Mouse (Mus musculus): Measurements from ENCODE around the gene Tmc8. TPM values are rescaled to one million over a fixed set of nuclear protein-coding genes. Genes with fewer than 3 reads are reported as not detected.

Tmc8 gene
- 104 and 477 TPM in 2 replicates for polyA plus RNA-seq (2012; ENCODE audit: insufficient read depth, low replicate concordance)

GRCm38 (mm10) chr11:117781993-117782704 lies at the start of gene Tmc8, which contains the start of gene Tmc6:
Tmc8 (plus strand) TSS chr11:117782076.
Tmc6 (minus strand) TSS chr11:117782198.
- H3K4me3 ChIP-seq (replicated peaks): peak within 1 kb of the TSS; percentile 97
- H3K27me3 ChIP-seq (replicated peaks): no peaks in the 10 kb centered on the region
- peaks cover 90% of the 10 kb centered on the region for H3K4me1 ChIP-seq
- no peaks in the 10 kb centered on the region for H3K9me3 ChIP-seq
- H3K36me3 ChIP-seq (replicated peaks; ENCODE audit: low read length): peaks cover 57% of the 10 kb centered on the region
- TF ChIP-seq FLI1 (IDR thresholded peaks at IDR 0.05; ENCODE audit: low read length): no peak
- no peak for TF ChIP-seq GATA1 (IDR thresholded peaks at IDR 0.05; ENCODE audit: borderline replicate concordance, low read length)

- H3K4me3 ChIP-seq (replicated peaks): no peak overlapping the region
- no peaks in the 10 kb centered on the region for H3K27me3 ChIP-seq (replicated peaks)
- no peaks in the 10 kb centered on the region for H3K9me3 ChIP-seq
- peaks cover 21% of the 10 kb centered on the region for H3K4me1 ChIP-seq
- no peak for TF ChIP-seq FLI1 (IDR thresholded peaks at IDR 0.05; ENCODE audit: low read length)
- TF ChIP-seq GATA1 (IDR thresholded peaks at IDR 0.05; ENCODE audit: borderline replicate concordance, low read length): no peak
- H3K36me3 ChIP-seq (replicated peaks; ENCODE audit: low read length): peaks cover 86% of the 10 kb centered on the region
These were observed 45.7 kb upstream of the Tmc8 start for GRCm38 (mm10) chr11:117736037-117736689.

- Histone ChIP-seq H3K4me1 (peaks cover 17% of the 10 kb centered on the region), H3K4me3 (replicated peaks) (no peak overlapping the region), H3K9me3 (no peaks in the 10 kb centered on the region), H3K36me3 (replicated peaks; ENCODE audit: low read length) (peaks cover 97% of the 10 kb centered on the region), H3K27me3 (replicated peaks) (no peaks in the 10 kb centered on the region)
- TF ChIP-seq GATA1 (IDR thresholded peaks at IDR 0.05; ENCODE audit: borderline replicate concordance, low read length) (no peak), FLI1 (IDR thresholded peaks at IDR 0.05; ENCODE audit: low read length) (no peak)
These were observed 43.8 kb upstream of the Tmc8 start for GRCm38 (mm10) chr11:117738123-117738522.

- TF ChIP-seq GATA1 (IDR thresholded peaks at IDR 0.05; ENCODE audit: borderline replicate concordance, low read length): no peak
- H3K27me3 ChIP-seq (replicated peaks): no peaks in the 10 kb centered on the region
- H3K9me3 ChIP-seq: no peaks in the 10 kb centered on the region
- H3K4me1 ChIP-seq: peaks cover 19% of the 10 kb centered on the region
- H3K4me3 ChIP-seq (replicated peaks): no peak overlapping the region
- peaks cover 98% of the 10 kb centered on the region for H3K36me3 ChIP-seq (replicated peaks; ENCODE audit: low read length)
These were observed 40.7 kb upstream of the Tmc8 start for GRCm38 (mm10) chr11:117741128-117741527.

- no peak for TF ChIP-seq FLI1 (IDR thresholded peaks at IDR 0.05; ENCODE audit: low read length)
- TF ChIP-seq GATA1 (IDR thresholded peaks at IDR 0.05; ENCODE audit: borderline replicate concordance, low read length): no peak
- Histone ChIP-seq H3K4me3 (replicated peaks) (no peak overlapping the region), H3K36me3 (replicated peaks; ENCODE audit: low read length) (peaks cover 97% of the 10 kb centered on the region), H3K27me3 (replicated peaks) (no peaks in the 10 kb centered on the region), H3K4me1 (peaks cover 15% of the 10 kb centered on the region), H3K9me3 (no peaks in the 10 kb centered on the region)
These were observed 39.6 kb upstream of the Tmc8 start for GRCm38 (mm10) chr11:117742243-117742642.

- Histone ChIP-seq H3K27me3 (replicated peaks) (no peaks in the 10 kb centered on the region), H3K9me3 (no peaks in the 10 kb centered on the region), H3K36me3 (replicated peaks; ENCODE audit: low read length) (peaks cover 97% of the 10 kb centered on the region), H3K4me1 (peaks cover 15% of the 10 kb centered on the region), H3K4me3 (replicated peaks) (no peak overlapping the region)
- no peak for TF ChIP-seq GATA1 (IDR thresholded peaks at IDR 0.05; ENCODE audit: borderline replicate concordance, low read length)
- no peak for TF ChIP-seq FLI1 (IDR thresholded peaks at IDR 0.05; ENCODE audit: low read length)
These were observed 39.2 kb upstream of the Tmc8 start for GRCm38 (mm10) chr11:117742715-117743114.

- Histone ChIP-seq H3K36me3 (replicated peaks; ENCODE audit: low read length) (peaks cover 97% of the 10 kb centered on the region), H3K4me3 (replicated peaks) (no peak overlapping the region)
- no peak for TF ChIP-seq GATA1 (IDR thresholded peaks at IDR 0.05; ENCODE audit: borderline replicate concordance, low read length)
- no peak for TF ChIP-seq FLI1 (IDR thresholded peaks at IDR 0.05; ENCODE audit: low read length)
These were observed 38.3 kb upstream of the Tmc8 start for GRCm38 (mm10) chr11:117743454-117744030.

GRCm38 (mm10) chr11:117748628-117749027 lies 33.2 kb upstream of the Tmc8 start:
- Histone ChIP-seq H3K4me1 (peaks cover 7% of the 10 kb centered on the region), H3K27me3 (replicated peaks) (no peaks in the 10 kb centered on the region), H3K9me3 (no peaks in the 10 kb centered on the region), H3K36me3 (replicated peaks; ENCODE audit: low read length) (peaks cover 94% of the 10 kb centered on the region), H3K4me3 (replicated peaks) (no peak overlapping the region)
- TF ChIP-seq GATA1 (IDR thresholded peaks at IDR 0.05; ENCODE audit: borderline replicate concordance, low read length) (no peak), FLI1 (IDR thresholded peaks at IDR 0.05; ENCODE audit: low read length) (no peak)

More at GRCm38 (mm10) chr11:117743454-117744030, 38.3 kb upstream of the Tmc8 start:
- H3K4me1 ChIP-seq: peaks cover 20% of the 10 kb centered on the region
- H3K9me3 ChIP-seq: no peaks in the 10 kb centered on the region
- H3K27me3 ChIP-seq (replicated peaks): no peaks in the 10 kb centered on the region

GRCm38 (mm10) chr11:117749414-117749813 lies 32.5 kb upstream of the Tmc8 start:
- Histone ChIP-seq H3K4me3 (replicated peaks) (no peak overlapping the region), H3K36me3 (replicated peaks; ENCODE audit: low read length) (peaks cover 96% of the 10 kb centered on the region), H3K27me3 (replicated peaks) (no peaks in the 10 kb centered on the region), H3K9me3 (no peaks in the 10 kb centered on the region), H3K4me1 (peaks cover 5% of the 10 kb centered on the region)
- no peak for TF ChIP-seq FLI1 (IDR thresholded peaks at IDR 0.05; ENCODE audit: low read length)
- no peak for TF ChIP-seq GATA1 (IDR thresholded peaks at IDR 0.05; ENCODE audit: borderline replicate concordance, low read length)

- no peaks in the 10 kb centered on the region for H3K9me3 ChIP-seq
- H3K27me3 ChIP-seq (replicated peaks): no peaks in the 10 kb centered on the region
- peaks cover 96% of the 10 kb centered on the region for H3K36me3 ChIP-seq (replicated peaks; ENCODE audit: low read length)
- H3K4me1 ChIP-seq: peaks cover 5% of the 10 kb centered on the region
- TF ChIP-seq GATA1 (IDR thresholded peaks at IDR 0.05; ENCODE audit: borderline replicate concordance, low read length) (no peak), FLI1 (IDR thresholded peaks at IDR 0.05; ENCODE audit: low read length) (no peak)
- H3K4me3 ChIP-seq (replicated peaks): no peak overlapping the region
These were observed 30.3 kb upstream of the Tmc8 start for GRCm38 (mm10) chr11:117751544-117751943.

Measured in megakaryocyte, embryonic 14.5 days (primary cell).